Mouse (Mus musculus): Measurements from ENCODE around the gene Gm45711. TPM values are rescaled to one million over a fixed set of nuclear protein-coding genes. Genes with fewer than 3 reads are reported as not detected.
"Not testable (repeated sequence)": the region's sequence is repeated elsewhere in the genome, so short reads cannot be mapped to it uniquely, and the experiment has no call there.

The Gm45711 gene
- not detected in 2 replicates for polyA plus RNA-seq (2014; fragmentation: Nextera tagmentation; extraction: Ambion mirVana)

DNA sequence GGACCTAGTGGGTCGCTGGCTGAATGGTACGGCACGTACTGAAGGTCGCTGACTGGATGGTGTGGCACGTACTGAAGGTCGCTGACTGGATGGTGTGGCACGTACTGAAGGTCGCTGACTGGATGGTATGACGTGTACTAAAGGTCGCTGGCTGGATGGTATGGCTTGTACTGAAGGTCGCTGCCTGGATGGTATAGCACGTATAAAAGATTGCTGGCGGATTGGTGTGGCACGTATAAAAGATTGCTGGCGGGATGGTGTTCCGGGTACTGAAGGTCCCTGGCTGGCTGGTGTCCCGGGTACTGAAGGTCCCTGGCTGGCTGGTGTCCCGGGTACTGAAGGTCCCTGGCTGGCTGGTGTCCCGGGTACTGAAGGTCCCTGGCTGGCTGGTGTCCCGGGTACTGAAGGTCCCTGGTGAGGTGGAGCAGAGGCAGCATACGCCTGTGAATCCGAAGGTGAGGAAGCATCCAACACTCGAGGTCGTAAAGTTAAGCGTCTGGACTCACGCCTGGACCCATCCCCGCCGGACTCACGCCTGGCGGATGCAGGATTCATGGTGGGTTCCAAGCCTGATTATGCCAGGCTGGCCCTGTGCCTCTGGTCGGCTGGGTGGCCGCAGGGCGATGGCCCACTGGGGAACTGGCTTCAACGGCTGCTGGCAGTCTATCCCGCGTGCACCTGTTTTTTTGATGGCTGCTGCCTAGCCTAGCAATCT, at the start of gene Gm45711, which contains the start of gene Cmtm1:
Gm45711 (minus strand) TSS at position 641 of the 715 bp plus-strand sequence.
Cmtm1 (minus strand) TSS at position 705 of the 715 bp plus-strand sequence.
- not testable (repeated sequence) for ATAC-seq (ENCODE audit: low FRiP score)

DNA sequence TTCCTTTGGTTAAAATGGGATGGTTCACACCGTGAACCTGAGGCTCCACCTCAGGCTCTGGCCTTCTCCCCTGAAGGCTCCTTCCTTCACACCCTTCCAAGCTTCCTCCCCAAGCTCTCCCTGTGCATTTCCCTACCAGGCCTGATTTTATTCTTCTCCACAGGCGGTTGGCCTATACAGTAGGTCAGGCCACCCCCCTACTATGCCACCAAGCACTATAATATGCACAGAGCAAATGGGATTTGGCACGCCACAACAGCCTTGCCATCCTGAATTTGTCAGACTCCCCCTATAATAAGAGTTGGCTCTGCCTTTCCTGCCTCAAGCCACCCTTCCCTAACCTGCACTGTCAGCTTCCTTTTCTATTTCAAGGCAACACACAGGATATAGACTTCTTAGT, 48.8 kb upstream of the Gm45711 start:
- Histone ChIP-seq H3K4me3 (ENCODE audit: low read depth, low read length) (no peak overlapping the region), H3K27ac (ENCODE audit: low read depth, low read length) (no peak overlapping the region), H3K4me1 (replicated peaks; ENCODE audit: control insufficient read depth, insufficient read depth, low read length) (no peaks in the 10 kb centered on the region), H3K9ac (ENCODE audit: low read depth, low read length) (no peak overlapping the region), H3K36me3 (ENCODE audit: control insufficient read depth, insufficient read depth, low read length) (no peaks in the 10 kb centered on the region), H3K27me3 (ENCODE audit: control insufficient read depth, insufficient read depth, low read length) (no peaks in the 10 kb centered on the region), H3K9me3 (ENCODE audit: control insufficient read depth, low read length) (no peaks in the 10 kb centered on the region), H3K4me2 (replicated peaks; ENCODE audit: low read depth, low read length) (no peak overlapping the region)
- no peak for DNase-seq (ENCODE audit: low spot score)
- ATAC-seq (ENCODE audit: low FRiP score) = no peak
- WGBS = 86% methylated on average over 3 of the region's 3 CpGs

More for the DNA sequence above, at the start of gene Gm45711, which contains the start of gene Cmtm1:
- H3K27me3 ChIP-seq (ENCODE audit: control insufficient read depth, insufficient read depth, low read length); DNase-seq (ENCODE audit: low spot score); H3K4me3 ChIP-seq (ENCODE audit: low read depth, low read length); H3K9ac ChIP-seq (ENCODE audit: low read depth, low read length); H3K27ac ChIP-seq (ENCODE audit: low read depth, low read length); H3K9me3 ChIP-seq (ENCODE audit: control insufficient read depth, low read length); H3K4me2 ChIP-seq (replicated peaks; ENCODE audit: low read depth, low read length); H3K36me3 ChIP-seq (ENCODE audit: control insufficient read depth, insufficient read depth, low read length); H3K4me1 ChIP-seq (replicated peaks; ENCODE audit: control insufficient read depth, insufficient read depth, low read length): not testable (repeated sequence)
- 86% methylated on average over 35 of the region's 36 CpGs for WGBS

DNA sequence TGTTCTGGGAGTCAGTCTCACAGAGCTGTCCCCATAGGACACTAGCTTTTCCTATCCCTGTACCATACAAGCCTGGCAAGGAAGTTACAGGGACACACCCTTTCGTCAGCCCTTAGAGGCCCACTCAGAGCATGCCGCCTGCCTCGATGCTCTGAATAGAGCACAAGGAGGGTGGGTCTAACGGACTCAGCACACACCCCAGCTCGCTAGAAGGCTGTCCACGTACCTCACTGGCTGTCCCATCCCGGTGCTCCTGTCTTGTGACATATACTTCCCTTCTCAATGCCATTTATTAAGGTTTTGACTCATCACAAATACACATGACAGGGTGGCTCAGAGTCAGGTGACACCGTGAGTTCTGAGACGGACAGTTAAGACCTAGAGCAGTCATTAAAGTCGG, 44.6 kb upstream of the Gm45711 start:
- no peak for ATAC-seq (ENCODE audit: low FRiP score)
- Histone ChIP-seq H3K27ac (ENCODE audit: low read depth, low read length) (no peak overlapping the region), H3K4me1 (replicated peaks; ENCODE audit: control insufficient read depth, insufficient read depth, low read length) (no peaks in the 10 kb centered on the region), H3K9ac (ENCODE audit: low read depth, low read length) (no peak overlapping the region), H3K36me3 (ENCODE audit: control insufficient read depth, insufficient read depth, low read length) (no peaks in the 10 kb centered on the region), H3K4me2 (replicated peaks; ENCODE audit: low read depth, low read length) (no peak overlapping the region), H3K27me3 (ENCODE audit: control insufficient read depth, insufficient read depth, low read length) (no peaks in the 10 kb centered on the region), H3K9me3 (ENCODE audit: control insufficient read depth, low read length) (no peaks in the 10 kb centered on the region), H3K4me3 (ENCODE audit: low read depth, low read length) (no peak overlapping the region)
- 90% methylated on average over 10 of the region's 10 CpGs for WGBS
- no peak for DNase-seq (ENCODE audit: low spot score)

DNA sequence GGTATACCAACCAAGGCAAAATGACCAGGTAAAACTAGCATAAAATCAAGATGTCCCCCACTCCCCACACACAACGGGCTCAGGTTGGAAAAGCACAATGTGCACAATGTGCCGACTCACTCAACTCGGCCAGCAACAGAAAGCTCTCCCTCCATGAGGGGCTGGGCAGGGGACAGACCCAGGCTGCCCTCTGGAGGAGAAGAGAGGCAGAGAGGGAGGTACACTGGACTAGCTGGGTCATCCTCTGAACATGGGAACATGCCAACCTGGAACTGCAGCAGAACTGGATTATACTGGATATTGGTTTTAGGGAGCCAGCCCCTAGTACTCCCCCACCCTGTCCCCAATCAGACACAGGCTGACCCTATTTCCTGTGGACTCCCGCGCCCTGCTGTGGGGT, 43.3 kb upstream of the Gm45711 start:
- no peak overlapping the region for H3K4me3 ChIP-seq (ENCODE audit: low read depth, low read length)
- no peaks in the 10 kb centered on the region for H3K9me3 ChIP-seq (ENCODE audit: control insufficient read depth, low read length)
- no peaks in the 10 kb centered on the region for H3K36me3 ChIP-seq (ENCODE audit: control insufficient read depth, insufficient read depth, low read length)
- H3K4me2 ChIP-seq (replicated peaks; ENCODE audit: low read depth, low read length) = no peak overlapping the region
- WGBS = 66% methylated on average over 5 of the region's 5 CpGs
- H3K27me3 ChIP-seq (ENCODE audit: control insufficient read depth, insufficient read depth, low read length) = no peaks in the 10 kb centered on the region
- no peak overlapping the region for H3K9ac ChIP-seq (ENCODE audit: low read depth, low read length)
- no peak for DNase-seq (ENCODE audit: low spot score)
- peak; percentile 64 for ATAC-seq (ENCODE audit: low FRiP score)
- no peaks in the 10 kb centered on the region for H3K4me1 ChIP-seq (replicated peaks; ENCODE audit: control insufficient read depth, insufficient read depth, low read length)
- no peak overlapping the region for H3K27ac ChIP-seq (ENCODE audit: low read depth, low read length)

DNA sequence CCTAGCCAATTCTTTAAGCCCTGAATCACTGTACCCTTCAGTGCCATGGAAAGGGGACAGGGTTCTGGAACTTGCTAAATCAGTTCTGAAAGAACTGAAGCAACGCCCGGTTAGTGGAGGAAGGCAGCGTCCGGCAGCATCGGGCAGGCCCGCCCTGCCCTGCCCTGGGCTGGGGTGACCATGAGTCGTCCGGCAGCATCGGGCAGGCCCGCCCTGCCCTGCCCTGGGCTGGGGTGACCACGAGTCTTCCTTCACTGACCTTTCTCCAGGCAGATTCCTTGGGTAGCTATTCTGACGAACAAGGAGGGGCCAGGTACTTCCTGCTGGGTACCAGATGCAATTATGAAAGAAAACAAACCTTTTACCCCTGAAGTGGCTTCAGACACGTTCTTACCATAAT, 40.2 kb upstream of the Gm45711 start:
- no peak for DNase-seq (ENCODE audit: low spot score)
- WGBS = 89% methylated on average over 13 of the region's 13 CpGs

DNA sequence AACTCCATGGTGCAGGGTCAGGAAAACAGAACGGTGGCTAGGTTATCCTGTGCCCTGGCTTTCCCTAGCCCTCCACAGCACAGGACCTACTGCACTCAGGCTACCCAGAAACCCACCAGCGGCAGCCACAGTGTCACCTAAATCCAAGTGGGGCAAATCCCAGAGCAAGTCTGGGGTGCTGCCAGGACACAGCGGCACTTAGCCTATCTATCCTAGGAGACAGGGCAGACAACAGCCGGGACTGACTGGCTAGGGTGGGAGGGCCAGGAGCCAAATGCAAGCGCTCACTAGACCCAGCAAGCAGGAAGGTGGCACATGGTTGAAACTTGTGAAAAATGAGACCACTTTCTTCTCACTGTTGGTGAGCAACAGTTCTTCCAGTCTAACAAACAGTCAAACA, 39.1 kb upstream of the Gm45711 start:
- 89% methylated on average over 5 of the region's 5 CpGs for WGBS
- Histone ChIP-seq H3K4me2 (replicated peaks; ENCODE audit: low read depth, low read length) (no peak overlapping the region), H3K9me3 (ENCODE audit: control insufficient read depth, low read length) (no peaks in the 10 kb centered on the region), H3K4me1 (replicated peaks; ENCODE audit: control insufficient read depth, insufficient read depth, low read length) (no peaks in the 10 kb centered on the region), H3K27ac (ENCODE audit: low read depth, low read length) (no peak overlapping the region), H3K4me3 (ENCODE audit: low read depth, low read length) (no peak overlapping the region), H3K9ac (ENCODE audit: low read depth, low read length) (no peak overlapping the region), H3K27me3 (ENCODE audit: control insufficient read depth, insufficient read depth, low read length) (no peaks in the 10 kb centered on the region), H3K36me3 (ENCODE audit: control insufficient read depth, insufficient read depth, low read length) (no peaks in the 10 kb centered on the region)
- DNase-seq (ENCODE audit: low spot score) (no peak), ATAC-seq (ENCODE audit: low FRiP score) (no peak)

More for the DNA sequence above, 40.2 kb upstream of the Gm45711 start:
- H3K4me1 ChIP-seq (replicated peaks; ENCODE audit: control insufficient read depth, insufficient read depth, low read length) = no peaks in the 10 kb centered on the region
- H3K27me3 ChIP-seq (ENCODE audit: control insufficient read depth, insufficient read depth, low read length) = no peaks in the 10 kb centered on the region
- H3K9me3 ChIP-seq (ENCODE audit: control insufficient read depth, low read length) = no peaks in the 10 kb centered on the region
- H3K9ac ChIP-seq (ENCODE audit: low read depth, low read length) = no peak overlapping the region
- H3K4me2 ChIP-seq (replicated peaks; ENCODE audit: low read depth, low read length) = no peak overlapping the region
- ATAC-seq (ENCODE audit: low FRiP score) = no peak
- no peak overlapping the region for H3K4me3 ChIP-seq (ENCODE audit: low read depth, low read length)
- H3K27ac ChIP-seq (ENCODE audit: low read depth, low read length) = no peak overlapping the region
- H3K36me3 ChIP-seq (ENCODE audit: control insufficient read depth, insufficient read depth, low read length) = no peaks in the 10 kb centered on the region

DNA sequence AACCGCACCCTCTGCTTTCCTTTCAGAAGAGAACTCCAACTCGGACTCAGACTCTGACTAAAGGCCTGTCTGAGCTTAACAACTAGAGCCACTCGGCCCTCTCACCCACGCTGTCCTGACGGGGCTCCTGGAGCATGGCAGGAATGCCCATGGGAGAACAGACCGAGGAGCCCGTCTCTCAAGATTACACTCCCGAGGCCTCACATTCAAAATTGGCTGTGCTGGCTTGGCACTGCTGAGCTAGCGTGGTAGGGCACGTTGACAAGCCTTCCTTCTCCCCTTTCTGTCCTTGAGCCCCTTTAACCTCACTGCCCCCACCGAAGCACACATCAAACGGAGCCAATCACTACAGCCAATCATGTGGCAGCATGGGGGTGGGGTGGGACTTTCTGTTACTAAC, 36.8 kb upstream of the Gm45711 start:
- ATAC-seq (ENCODE audit: low FRiP score) = no peak

DNA sequence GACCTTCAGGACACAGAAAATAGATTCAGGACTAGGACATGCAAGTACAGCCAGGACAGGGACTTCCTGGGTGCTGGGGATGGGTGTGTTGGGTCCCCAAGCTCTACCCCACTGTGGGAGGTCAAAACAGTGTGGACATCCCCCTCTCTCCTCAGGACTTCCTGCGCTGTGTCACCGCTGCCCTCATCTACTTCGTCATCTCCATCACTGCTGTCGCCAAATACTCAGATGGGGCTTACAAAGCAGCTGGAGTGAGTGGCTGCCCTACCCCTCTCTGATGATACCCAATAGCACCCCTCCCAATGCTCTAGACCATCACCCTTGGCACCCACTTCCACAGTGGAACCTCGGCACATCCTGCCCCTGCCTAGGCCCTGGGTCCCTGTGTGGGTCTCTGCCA, 34.7 kb upstream of the Gm45711 start:
- no peak for ATAC-seq (ENCODE audit: low FRiP score)
- whole genome bisulfite sequencing = 93% methylated on average over 5 of the region's 5 CpGs
- no peak overlapping the region for H3K4me3 ChIP-seq (ENCODE audit: low read depth, low read length)

More for the DNA sequence above, 36.8 kb upstream of the Gm45711 start:
- Histone ChIP-seq H3K9ac (ENCODE audit: low read depth, low read length) (no peak overlapping the region), H3K4me1 (replicated peaks; ENCODE audit: control insufficient read depth, insufficient read depth, low read length) (no peaks in the 10 kb centered on the region), H3K4me2 (replicated peaks; ENCODE audit: low read depth, low read length) (no peak overlapping the region), H3K9me3 (ENCODE audit: control insufficient read depth, low read length) (no peaks in the 10 kb centered on the region), H3K36me3 (ENCODE audit: control insufficient read depth, insufficient read depth, low read length) (no peaks in the 10 kb centered on the region), H3K4me3 (ENCODE audit: low read depth, low read length) (no peak overlapping the region), H3K27ac (ENCODE audit: low read depth, low read length) (no peak overlapping the region), H3K27me3 (ENCODE audit: control insufficient read depth, insufficient read depth, low read length) (no peaks in the 10 kb centered on the region)
- DNase-seq (ENCODE audit: low spot score) = no peak
- 60% methylated on average over 12 of the region's 12 CpGs for WGBS

DNA sequence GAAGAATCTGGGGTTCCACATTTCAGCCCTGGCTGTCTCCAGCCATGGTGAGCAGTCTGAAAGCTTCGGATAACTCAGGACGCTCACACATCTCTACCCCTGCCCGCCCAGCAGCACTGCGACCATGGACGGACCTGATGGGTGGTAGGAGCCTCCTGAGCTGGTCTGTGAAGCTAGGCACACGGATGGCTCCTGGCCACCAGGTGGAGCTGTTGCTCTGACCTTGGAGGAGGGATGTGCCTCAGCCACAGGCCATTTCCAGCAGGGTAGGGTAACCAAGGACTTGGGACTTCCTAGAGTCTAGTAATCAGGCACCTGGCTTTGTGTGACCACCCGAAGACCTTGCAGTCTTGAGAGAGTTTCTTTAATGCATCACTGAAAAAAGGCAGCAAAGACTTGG, 34.1 kb upstream of the Gm45711 start:
- DNase-seq (ENCODE audit: low spot score) (peak; percentile 94), ATAC-seq (ENCODE audit: low FRiP score) (peak; percentile 37; the same call in 1 of the 2 replicates)
- Histone ChIP-seq H3K9me3 (ENCODE audit: control insufficient read depth, low read length) (no peaks in the 10 kb centered on the region), H3K4me2 (replicated peaks; ENCODE audit: low read depth, low read length) (no peak overlapping the region), H3K27ac (ENCODE audit: low read depth, low read length) (no peak overlapping the region), H3K4me3 (ENCODE audit: low read depth, low read length) (no peak overlapping the region), H3K4me1 (replicated peaks; ENCODE audit: control insufficient read depth, insufficient read depth, low read length) (no peaks in the 10 kb centered on the region), H3K9ac (ENCODE audit: low read depth, low read length) (no peak overlapping the region), H3K27me3 (ENCODE audit: control insufficient read depth, insufficient read depth, low read length) (no peaks in the 10 kb centered on the region), H3K36me3 (ENCODE audit: control insufficient read depth, insufficient read depth, low read length) (no peaks in the 10 kb centered on the region)
- WGBS = 15% methylated on average over 7 of the region's 7 CpGs

More for the DNA sequence above, 34.7 kb upstream of the Gm45711 start:
- Histone ChIP-seq H3K4me1 (replicated peaks; ENCODE audit: control insufficient read depth, insufficient read depth, low read length) (no peaks in the 10 kb centered on the region), H3K9ac (ENCODE audit: low read depth, low read length) (no peak overlapping the region), H3K4me2 (replicated peaks; ENCODE audit: low read depth, low read length) (no peak overlapping the region), H3K27ac (ENCODE audit: low read depth, low read length) (no peak overlapping the region), H3K9me3 (ENCODE audit: control insufficient read depth, low read length) (no peaks in the 10 kb centered on the region), H3K27me3 (ENCODE audit: control insufficient read depth, insufficient read depth, low read length) (no peaks in the 10 kb centered on the region), H3K36me3 (ENCODE audit: control insufficient read depth, insufficient read depth, low read length) (no peaks in the 10 kb centered on the region)
- no peak for DNase-seq (ENCODE audit: low spot score)

Measured in hindbrain, embryonic 11.5 days (tissue).